Mouse (Mus musculus) limb, embryonic 11.5 days (tissue): ENCODE measurements at regions not wholly inside any gene's neighbourhood (a gene's known extent, or its start where the extent isn't known, plus 50 kb on each side); places are given as distances from the start of the nearest gene placed in this dataset.

ENCODE experiments used
- ATAC-seq: fragments of 200-750 bp; cut with Nextera tagmentation; 2 replicates; pipeline ENCODE4 v1.8.0; 2017; ENCODE audit warnings: low read depth; ENCODE audit not compliant: insufficient number of reproducible peaks, low FRiP score, low TSS enrichment
- DNase-seq: peaks from one replicate; pipeline ENCODE4 v3.0.0-alpha.2; 2015; ENCODE audit warnings: low spot score
- H3K27ac ChIP-seq: fragments of 300-500 bp; sonication (generic); replicated peaks from 2 replicates; pipeline ENCODE4 v1.5.1; 2014; ENCODE audit warnings: low read depth, mild to moderate bottlenecking, low read length
- H3K27me3 ChIP-seq: fragments of 300-500 bp; sonication (generic); 2 replicates; pipeline ENCODE4 v1.6.1; 2014; ENCODE audit warnings: mild to moderate bottlenecking, low read length, mixed read lengths; ENCODE audit not compliant: control insufficient read depth, insufficient read depth
- H3K36me3 ChIP-seq: fragments of 300-500 bp; sonication (generic); 2 replicates; pipeline ENCODE4 v1.6.1; 2014; ENCODE audit warnings: mild to moderate bottlenecking, low read length, moderate library complexity, mixed read lengths; ENCODE audit not compliant: control insufficient read depth, insufficient read depth
- H3K4me1 ChIP-seq: fragments of 300-500 bp; sonication (generic); 2 replicates; pipeline ENCODE4 v1.6.1; 2014; ENCODE audit warnings: low read length, mixed read lengths; ENCODE audit not compliant: control insufficient read depth, insufficient read depth
- H3K4me2 ChIP-seq: fragments of 300-500 bp; sonication (generic); 2 replicates; pipeline ENCODE4 v1.6.1; 2014; ENCODE audit warnings: low read depth, mild to moderate bottlenecking, moderate library complexity; ENCODE audit not compliant: severe bottlenecking
- H3K4me3 ChIP-seq: fragments of 300-500 bp; sonication (generic); 2 replicates; pipeline ENCODE4 v1.5.1; 2014; ENCODE audit warnings: low read depth, low read length
- H3K9ac ChIP-seq: fragments of 300-500 bp; sonication (generic); 2 replicates; pipeline ENCODE4 v1.6.1; 2014; ENCODE audit warnings: mild to moderate bottlenecking, low read length
- H3K9me3 ChIP-seq: fragments of 300-500 bp; sonication (generic); 2 replicates; pipeline ENCODE4 v1.6.1; 2016; ENCODE audit warnings: low read length; ENCODE audit not compliant: control insufficient read depth
- WGBS: fragments of 180-500 bp; shearing (Covaris S2); extraction: QIAGEN DNeasy Blood & Tissue Kit; methylation state at CpG from one replicate; pipeline ENCODE4 v1.1.7; 2014; 5-methylcytosine and 5-hydroxymethylcytosine counted together

GRCm38 (mm10) chr3:155351636-155352035, 258.4 kb downstream of the Lrriq3 start:
- no peak overlapping the region for H3K27ac ChIP-seq
- H3K4me1 ChIP-seq, result no peaks in the 10 kb centered on the region
- DNase-seq, result no peak
- no peaks in the 10 kb centered on the region for H3K27me3 ChIP-seq
- H3K9ac ChIP-seq, result no peak overlapping the region
- H3K4me3 ChIP-seq, result no peak overlapping the region
- no peak overlapping the region for H3K4me2 ChIP-seq
- H3K36me3 ChIP-seq, result no peaks in the 10 kb centered on the region
- no peaks in the 10 kb centered on the region for H3K9me3 ChIP-seq
- no peak for ATAC-seq
- 85% methylated on average over 2 of the region's 2 CpGs for WGBS

GRCm38 (mm10) chr3:155352277-155352802, 259.1 kb downstream of the Lrriq3 start:
- no peaks in the 10 kb centered on the region for H3K27me3 ChIP-seq
- H3K27ac ChIP-seq, result no peak overlapping the region
- H3K4me1 ChIP-seq, result no peaks in the 10 kb centered on the region
- no peak overlapping the region for H3K4me2 ChIP-seq
- H3K9ac ChIP-seq, result no peak overlapping the region
- H3K4me3 ChIP-seq, result no peak overlapping the region
- H3K9me3 ChIP-seq, result no peaks in the 10 kb centered on the region
- peak; percentile 28 for DNase-seq
- WGBS, result 59% methylated on average over 2 of the region's 2 CpGs
- no peaks in the 10 kb centered on the region for H3K36me3 ChIP-seq
- peak; percentile 44; the same call in 1 of the 2 replicates for ATAC-seq

- Histone ChIP-seq H3K9ac (no peak overlapping the region), H3K27ac (no peak overlapping the region), H3K36me3 (no peaks in the 10 kb centered on the region), H3K27me3 (no peaks in the 10 kb centered on the region), H3K4me1 (no peaks in the 10 kb centered on the region), H3K9me3 (no peaks in the 10 kb centered on the region), H3K4me3 (no peak overlapping the region), H3K4me2 (no peak overlapping the region)
- ATAC-seq (no peak), DNase-seq (no peak)
- 70% methylated on average over 1 of the region's 1 CpGs for WGBS
Measured at GRCm38 (mm10) chr3:155360399-155360798, 267.2 kb downstream of the Lrriq3 start.

- Histone ChIP-seq H3K4me3 (no peak overlapping the region), H3K9ac (no peak overlapping the region), H3K27ac (no peak overlapping the region), H3K4me2 (no peak overlapping the region), H3K36me3 (no peaks in the 10 kb centered on the region), H3K27me3 (no peaks in the 10 kb centered on the region), H3K9me3 (no peaks in the 10 kb centered on the region), H3K4me1 (no peaks in the 10 kb centered on the region)
- ATAC-seq (no peak), DNase-seq (no peak)
Measured at GRCm38 (mm10) chr3:155370716-155371115, 277.5 kb downstream of the Lrriq3 start.

GRCm38 (mm10) chr3:155373591-155373990, 280.4 kb downstream of the Lrriq3 start:
- 93% methylated on average over 1 of the region's 1 CpGs for WGBS
- ATAC-seq, result no peak
- no peaks in the 10 kb centered on the region for H3K9me3 ChIP-seq

GRCm38 (mm10) chr3:155381910-155382309, 288.7 kb downstream of the Lrriq3 start:
- DNase-seq (no peak), ATAC-seq (no peak)
- Histone ChIP-seq H3K9ac (no peak overlapping the region), H3K27me3 (no peaks in the 10 kb centered on the region), H3K9me3 (no peaks in the 10 kb centered on the region), H3K4me2 (no peak overlapping the region), H3K36me3 (no peaks in the 10 kb centered on the region), H3K27ac (no peak overlapping the region), H3K4me3 (no peak overlapping the region), H3K4me1 (no peaks in the 10 kb centered on the region)
- WGBS, result 85% methylated on average over 4 of the region's 4 CpGs

More at GRCm38 (mm10) chr3:155373591-155373990, 280.4 kb downstream of the Lrriq3 start:
- Histone ChIP-seq H3K27ac (no peak overlapping the region), H3K9ac (no peak overlapping the region), H3K4me2 (no peak overlapping the region), H3K4me1 (no peaks in the 10 kb centered on the region), H3K36me3 (no peaks in the 10 kb centered on the region), H3K4me3 (no peak overlapping the region), H3K27me3 (no peaks in the 10 kb centered on the region)
- no peak for DNase-seq

- 87% methylated on average over 2 of the region's 2 CpGs for WGBS
- no peak overlapping the region for H3K9ac ChIP-seq
- no peak overlapping the region for H3K4me2 ChIP-seq
- H3K36me3 ChIP-seq, result no peaks in the 10 kb centered on the region
- no peaks in the 10 kb centered on the region for H3K4me1 ChIP-seq
- H3K27ac ChIP-seq, result no peak overlapping the region
- DNase-seq, result no peak
- no peaks in the 10 kb centered on the region for H3K9me3 ChIP-seq
- H3K4me3 ChIP-seq, result no peak overlapping the region
- ATAC-seq, result no peak
- no peaks in the 10 kb centered on the region for H3K27me3 ChIP-seq
Measured at GRCm38 (mm10) chr3:155382817-155383216, 289.6 kb downstream of the Lrriq3 start.

GRCm38 (mm10) chr3:155390666-155391065, 297.4 kb downstream of the Lrriq3 start:
- WGBS, result 82% methylated on average over 5 of the region's 5 CpGs
- DNase-seq, result no peak
- Histone ChIP-seq H3K27ac (no peak overlapping the region), H3K4me1 (no peaks in the 10 kb centered on the region), H3K9ac (no peak overlapping the region), H3K9me3 (no peaks in the 10 kb centered on the region), H3K27me3 (no peaks in the 10 kb centered on the region), H3K4me2 (no peak overlapping the region), H3K36me3 (no peaks in the 10 kb centered on the region), H3K4me3 (no peak overlapping the region)
- no peak for ATAC-seq

GRCm38 (mm10) chr3:155396134-155396533, 302.9 kb downstream of the Lrriq3 start:
- Histone ChIP-seq H3K4me2 (no peak overlapping the region), H3K9me3 (no peaks in the 10 kb centered on the region), H3K36me3 (no peaks in the 10 kb centered on the region), H3K27ac (no peak overlapping the region), H3K27me3 (no peaks in the 10 kb centered on the region), H3K4me1 (no peaks in the 10 kb centered on the region), H3K9ac (no peak overlapping the region), H3K4me3 (no peak overlapping the region)
- ATAC-seq (no peak), DNase-seq (no peak)
- WGBS, result 91% methylated on average over 2 of the region's 2 CpGs
